Mouse (Mus musculus) lung, adult 18-20 months (tissue): ENCODE data around the gene Rasgef1a.

Experiments
- DNase-seq, 2 experiments: peaks; one replicate each; pipeline ENCODE4 v3.0.0; 2022; ENCODE audit warnings: mixed read lengths in 2 of 2

The Rasgef1a gene

GRCm38 (mm10) chr6:118076256-118076655, 65.0 kb downstream of the Rasgef1a start:
- no peak for DNase-seq

GRCm38 (mm10) chr6:118076748-118077147, 65.5 kb downstream of the Rasgef1a start:
- DNase-seq: no peak

DNA sequence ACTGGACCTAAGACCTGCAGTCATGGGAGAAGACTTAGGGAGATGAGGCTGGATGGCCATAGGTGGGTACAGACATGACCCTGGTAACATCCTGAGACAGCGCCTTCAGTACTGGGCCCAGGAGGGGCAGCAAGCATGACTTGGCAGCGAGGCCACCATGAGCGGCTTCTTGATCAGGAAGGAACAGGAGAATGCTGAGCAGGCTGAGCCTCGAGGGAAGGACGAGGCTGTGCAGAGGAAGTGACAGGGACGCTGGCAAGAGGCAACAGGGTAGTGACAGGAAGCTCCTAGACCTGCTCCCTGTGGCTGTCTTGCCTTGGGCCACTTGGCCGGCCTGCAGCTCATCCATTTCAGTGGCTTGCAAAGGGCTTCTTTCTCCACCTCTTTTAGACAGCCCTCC, 66.2 kb downstream of the Rasgef1a start:
- no peak for DNase-seq

DNA sequence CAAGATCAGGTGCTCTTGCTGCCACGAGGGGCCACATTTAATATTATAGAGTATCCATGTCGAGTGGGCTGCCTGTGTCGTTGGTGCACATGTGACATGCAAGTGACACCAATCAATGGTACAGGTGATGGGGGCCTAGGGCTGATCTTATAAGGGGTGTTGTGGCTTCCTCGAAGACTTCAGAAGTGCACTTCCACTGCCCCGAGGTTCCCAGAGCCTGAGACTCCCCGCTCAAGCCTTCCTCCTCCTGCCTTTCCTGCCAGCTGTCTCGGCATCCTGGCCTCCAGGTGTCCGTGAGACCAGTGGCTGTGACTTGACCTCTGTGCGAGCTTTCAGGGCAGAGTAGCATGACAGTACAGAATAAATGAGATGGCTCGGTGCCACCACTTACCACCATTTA, 67.5 kb downstream of the Rasgef1a start:
- DNase-seq: no peak

GRCm38 (mm10) chr6:118079292-118079691, 68.1 kb downstream of the Rasgef1a start:
- DNase-seq: no peak

DNA sequence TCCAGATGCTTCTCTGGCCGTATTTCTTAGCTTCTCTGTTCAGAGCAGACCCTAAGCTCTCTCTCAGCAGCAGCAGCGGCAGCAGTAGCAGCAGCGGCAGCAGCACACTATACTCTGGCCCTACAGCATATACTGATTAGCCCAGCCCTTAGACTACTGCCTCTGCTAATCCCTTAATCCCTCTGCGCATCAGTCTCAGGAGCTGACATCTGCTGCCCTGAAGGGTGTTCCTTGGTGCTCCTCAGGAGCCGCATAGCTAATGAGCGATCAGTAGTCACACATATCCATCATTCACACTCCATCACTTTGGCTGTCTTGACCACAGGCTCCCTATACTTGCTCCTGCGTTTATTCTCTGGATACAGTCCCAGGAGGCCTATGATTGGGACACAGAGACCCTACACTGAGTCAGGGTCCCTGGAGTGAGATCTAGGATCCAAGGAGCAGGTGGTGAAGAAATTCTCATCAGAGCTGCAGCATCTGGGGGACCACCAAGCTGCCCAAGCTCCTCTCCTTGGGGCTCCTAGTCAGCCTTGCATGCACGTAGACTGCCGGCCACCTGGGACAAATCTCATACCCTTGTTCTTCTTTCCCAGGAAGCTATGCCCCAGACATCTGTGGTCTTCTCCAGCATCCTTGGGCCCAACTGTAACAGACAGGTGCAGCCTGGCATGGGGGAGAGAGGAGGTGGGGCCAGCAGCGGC, 68.7 kb downstream of the Rasgef1a start:
- no peak for DNase-seq

DNA sequence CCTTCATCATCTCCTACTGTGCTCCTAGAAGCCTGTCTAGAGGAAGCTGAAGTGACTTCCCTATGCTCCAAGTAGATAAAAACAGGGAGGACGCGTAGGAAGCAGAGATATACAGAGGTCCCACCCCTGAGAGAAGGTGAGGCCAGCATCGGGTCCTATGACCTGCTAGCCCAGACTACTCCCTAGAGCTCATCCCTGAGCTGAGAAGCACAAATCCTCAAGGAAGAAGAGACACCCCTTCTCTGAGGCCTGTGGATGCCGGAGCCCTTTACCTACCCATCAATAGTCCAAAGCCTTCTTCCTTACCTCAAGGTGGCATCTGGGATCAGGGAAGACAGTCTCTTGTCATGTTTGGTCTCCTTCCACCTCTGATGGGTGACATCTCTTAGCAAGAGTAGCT, 69.5 kb downstream of the Rasgef1a start:
- no peak for DNase-seq

- DNase-seq: no peak
Measured at GRCm38 (mm10) chr6:118082384-118082783, 71.1 kb downstream of the Rasgef1a start.

- DNase-seq: no peak
Measured at GRCm38 (mm10) chr6:118083608-118084007, 72.4 kb downstream of the Rasgef1a start.

DNA sequence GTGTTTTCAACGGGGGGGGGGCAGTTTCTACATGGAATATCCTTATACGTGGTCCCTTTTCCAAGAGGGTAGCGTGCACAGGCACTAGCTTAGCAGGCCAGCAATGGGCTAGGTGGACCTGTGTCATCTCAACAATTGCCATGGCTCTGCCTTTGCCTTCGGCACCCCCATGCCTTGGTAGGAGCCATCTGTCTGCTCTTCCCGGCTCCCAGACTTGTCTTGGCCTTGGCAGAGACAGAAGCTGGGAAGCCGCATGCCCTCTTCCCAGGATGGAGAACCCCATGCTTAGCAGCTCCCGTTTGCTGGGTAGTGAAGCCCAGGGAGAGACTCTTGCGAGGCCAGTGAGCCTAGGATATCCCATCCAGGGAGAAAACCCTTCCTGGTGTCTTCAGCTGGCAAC, 73.4 kb downstream of the Rasgef1a start:
- DNase-seq: no peak

DNA sequence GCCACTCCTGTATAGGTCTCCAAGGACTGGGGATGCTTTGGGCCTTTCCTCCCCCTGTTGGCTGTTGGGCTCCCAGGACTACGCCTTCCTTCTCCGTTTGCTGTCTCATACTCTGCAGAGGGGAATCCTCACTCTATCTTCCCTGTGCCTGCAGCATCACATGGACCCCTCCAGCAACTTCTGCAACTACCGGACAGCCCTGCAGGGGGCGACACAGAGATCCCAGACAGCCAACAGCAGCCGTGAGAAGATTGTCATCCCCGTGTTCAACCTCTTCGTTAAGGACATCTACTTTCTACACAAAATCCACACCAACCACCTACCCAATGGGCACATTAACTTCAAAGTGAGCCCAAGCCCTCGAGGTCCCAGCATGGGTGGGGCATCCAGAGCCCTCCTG, 76.7 kb downstream of the Rasgef1a start:
- DNase-seq: no peak

DNA sequence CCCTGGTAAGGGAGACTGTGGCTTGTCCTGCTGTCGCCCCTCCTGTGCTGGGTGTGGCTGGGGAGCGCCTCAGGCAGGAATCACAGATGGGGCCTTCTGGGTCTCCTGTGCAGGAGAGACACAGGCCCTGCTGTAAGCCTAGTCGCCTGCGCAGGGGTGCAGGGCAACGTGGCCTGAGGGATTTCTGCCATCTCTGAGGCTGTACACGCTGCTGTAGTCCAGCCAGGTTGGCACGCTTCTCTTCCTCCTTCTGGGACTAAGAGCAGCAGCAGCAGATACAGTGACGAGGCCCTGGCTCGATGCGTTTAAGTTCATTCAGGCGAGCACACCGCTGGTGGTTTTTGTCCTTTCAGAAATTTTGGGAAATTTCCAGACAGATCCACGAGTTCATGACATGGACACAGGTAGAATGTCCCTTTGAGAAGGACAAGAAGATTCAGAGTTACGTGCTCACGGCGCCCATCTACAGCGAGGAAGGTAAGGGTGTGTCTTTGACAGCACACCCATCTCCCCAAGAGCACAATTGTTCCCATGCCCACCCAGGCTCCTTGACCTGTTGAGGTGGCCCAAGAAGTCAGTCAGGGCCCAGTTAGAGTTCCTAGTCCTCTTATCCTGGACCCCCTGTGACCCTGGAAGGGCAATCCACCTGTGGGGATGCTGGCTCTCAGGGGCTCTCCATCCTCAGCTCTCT, 77.7 kb downstream of the Rasgef1a start:
- no peak for DNase-seq

- DNase-seq: no peak
Measured at GRCm38 (mm10) chr6:118090827-118091226, 79.6 kb downstream of the Rasgef1a start.

DNA sequence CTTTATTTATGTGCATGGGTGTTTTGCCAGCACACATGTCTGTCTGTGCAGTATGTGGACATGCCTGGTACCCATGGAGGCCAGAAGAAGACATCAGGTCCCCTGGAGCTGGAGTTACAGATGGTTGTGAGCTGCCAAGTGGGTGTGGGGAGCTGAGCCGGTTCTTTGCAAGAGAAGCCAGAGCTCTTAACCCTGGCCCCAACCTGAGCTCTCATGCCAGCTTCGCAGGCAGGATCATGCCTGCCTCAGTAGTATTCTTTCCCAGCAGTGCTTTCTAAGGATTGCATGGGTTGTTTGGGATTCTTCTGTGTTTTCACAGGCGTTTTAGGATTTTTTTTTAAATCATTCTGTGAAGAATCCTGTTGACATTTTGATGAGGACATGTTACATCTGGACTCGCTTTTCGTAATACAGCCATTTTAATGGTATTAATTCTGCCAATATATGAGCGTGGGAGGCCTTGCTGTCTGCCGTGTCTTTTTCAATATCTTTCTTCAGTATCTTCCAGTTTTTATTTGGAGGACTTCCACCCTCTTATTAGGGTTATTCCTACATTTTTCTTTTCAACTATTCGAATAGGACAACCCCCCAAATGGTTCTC, 86.6 kb downstream of the Rasgef1a start:
- no peak for DNase-seq

DNA sequence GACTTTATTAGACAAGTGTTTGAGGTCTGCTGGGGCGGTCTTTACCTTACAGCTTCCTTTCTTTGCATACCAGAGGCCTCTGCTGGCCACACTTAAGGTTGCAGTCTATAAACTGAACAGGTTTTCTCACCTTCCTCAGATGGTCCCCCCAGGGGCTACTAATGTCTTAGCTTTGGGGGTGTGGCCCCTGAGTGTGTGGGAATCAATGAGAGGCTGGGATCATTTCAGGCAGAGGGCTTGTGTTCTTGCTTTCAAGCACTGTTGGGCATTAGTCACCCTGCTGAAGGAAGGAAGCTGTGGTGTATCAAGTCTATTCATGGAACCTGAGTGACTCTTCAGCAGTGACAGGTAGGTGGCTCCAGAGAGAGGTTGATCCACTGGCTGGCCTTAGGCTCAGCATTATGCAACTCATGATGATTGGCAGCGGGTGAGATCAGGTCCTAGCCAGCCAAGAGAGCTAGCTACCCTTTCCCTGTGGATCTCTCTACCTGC, 88.1 kb downstream of the Rasgef1a start:
- DNase-seq: peak; percentile 54 to 66

GRCm38 (mm10) chr6:118111810-118112209, 100.6 kb downstream of the Rasgef1a start:
- no peak for DNase-seq

GRCm38 (mm10) chr6:118122767-118123166, 111.5 kb downstream of the Rasgef1a start:
- DNase-seq: no peak

- no peak for DNase-seq
Measured at GRCm38 (mm10) chr6:118126577-118126976, 115.3 kb downstream of the Rasgef1a start.

GRCm38 (mm10) chr6:118127198-118127597, 116.0 kb downstream of the Rasgef1a start:
- DNase-seq: no peak

- peak; percentile 48 to 52 for DNase-seq
Measured at GRCm38 (mm10) chr6:118127827-118128487, 116.7 kb downstream of the Rasgef1a start.

- no peak for DNase-seq
Measured at GRCm38 (mm10) chr6:118130022-118130421, 118.8 kb downstream of the Rasgef1a start.

- no peak for DNase-seq
Measured at GRCm38 (mm10) chr6:118134461-118134860, 123.2 kb downstream of the Rasgef1a start.

- no peak for DNase-seq
Measured at GRCm38 (mm10) chr6:118137148-118137547, 125.9 kb downstream of the Rasgef1a start.
